Mouse (Mus musculus): ENCODE measurements around the gene Hoxc11. TPM values are rescaled to one million over a fixed set of nuclear protein-coding genes. Genes with fewer than 3 reads are reported as not detected.

Gene Hoxc11
- polyA plus RNA-seq, 1 experiment from 2014 or later = 1.7 TPM

- no peak for ATAC-seq (ENCODE audit: insufficient number of reproducible peaks, low FRiP score, low TSS enrichment, low read depth)
- Histone ChIP-seq H3K27ac (0 out of 2 replicates have a peak overlapping the region, but pooled peaks have one; percentile 51), H3K9me3 (no peaks in the 10 kb centered on the region), H3K27me3 (peaks cover 94% of the 10 kb centered on the region), H3K9ac (no peak overlapping the region), H3K4me1 (peaks cover 20% of the 10 kb centered on the region), H3K36me3 (no peaks in the 10 kb centered on the region), H3K4me2 (peak overlapping the region; percentile 48), H3K4me3 (peak overlapping the region; percentile 37)
- 7% methylated on average over 34 of the region's 34 CpGs for WGBS
These were observed 13.5 kb downstream of the Hoxc11 start for GRCm38 (mm10) chr15:102967511-102968397.

GRCm38 (mm10) chr15:102969296-102969695 lies 15.1 kb downstream of the Hoxc11 start:
- Histone ChIP-seq H3K4me1 (peaks cover 19% of the 10 kb centered on the region), H3K36me3 (no peaks in the 10 kb centered on the region), H3K9me3 (no peaks in the 10 kb centered on the region), H3K4me2 (no peak overlapping the region), H3K4me3 (no peak overlapping the region), H3K9ac (no peak overlapping the region), H3K27me3 (peaks cover 96% of the 10 kb centered on the region), H3K27ac (no peak overlapping the region)
- ATAC-seq (ENCODE audit: insufficient number of reproducible peaks, low FRiP score, low TSS enrichment, low read depth) = no peak
- WGBS = 26% methylated on average over 1 of the region's 1 CpGs

- peaks cover 93% of the 10 kb centered on the region for H3K27me3 ChIP-seq
- no peak overlapping the region for H3K27ac ChIP-seq
- H3K9me3 ChIP-seq = no peaks in the 10 kb centered on the region
- H3K4me2 ChIP-seq = no peak overlapping the region
- peaks cover 20% of the 10 kb centered on the region for H3K4me1 ChIP-seq
- no peak overlapping the region for H3K4me3 ChIP-seq
- H3K36me3 ChIP-seq = no peaks in the 10 kb centered on the region
- ATAC-seq (ENCODE audit: insufficient number of reproducible peaks, low FRiP score, low TSS enrichment, low read depth) = no peak
- H3K9ac ChIP-seq = no peak overlapping the region
- 4% methylated on average over 12 of the region's 12 CpGs for WGBS
These were observed 16.5 kb downstream of the Hoxc11 start for GRCm38 (mm10) chr15:102970740-102971139.

GRCm38 (mm10) chr15:102972254-102972653 lies 18.0 kb downstream of the Hoxc11 start:
- ATAC-seq (ENCODE audit: insufficient number of reproducible peaks, low FRiP score, low TSS enrichment, low read depth) = no peak
- WGBS = 6% methylated on average over 21 of the region's 21 CpGs
- peaks cover 19% of the 10 kb centered on the region for H3K4me1 ChIP-seq
- H3K4me2 ChIP-seq = peak overlapping the region; percentile 29; the same call in 1 of the 2 replicates
- H3K36me3 ChIP-seq = no peaks in the 10 kb centered on the region
- peak overlapping the region; percentile 17 for H3K4me3 ChIP-seq
- no peak overlapping the region; the same call in 1 of the 2 replicates for H3K27ac ChIP-seq
- H3K9me3 ChIP-seq = no peaks in the 10 kb centered on the region
- peaks cover 93% of the 10 kb centered on the region for H3K27me3 ChIP-seq
- H3K9ac ChIP-seq = no peak overlapping the region

- ATAC-seq (ENCODE audit: insufficient number of reproducible peaks, low FRiP score, low TSS enrichment, low read depth) = no peak
- Histone ChIP-seq H3K36me3 (no peaks in the 10 kb centered on the region), H3K9me3 (no peaks in the 10 kb centered on the region), H3K4me2 (peak overlapping the region; percentile 29; the same call in 1 of the 2 replicates), H3K4me3 (peak overlapping the region; percentile 17; the same call in 1 of the 2 replicates), H3K9ac (no peak overlapping the region), H3K27me3 (peaks cover 93% of the 10 kb centered on the region), H3K27ac (no peak overlapping the region), H3K4me1 (peaks cover 22% of the 10 kb centered on the region)
- WGBS = 11% methylated on average over 6 of the region's 6 CpGs
These were observed 18.5 kb downstream of the Hoxc11 start for GRCm38 (mm10) chr15:102972753-102973152.

- H3K4me1 ChIP-seq = peaks cover 22% of the 10 kb centered on the region
- H3K4me2 ChIP-seq = peak overlapping the region; percentile 39; the same call in 1 of the 2 replicates
These were observed 20.8 kb downstream of the Hoxc11 start for GRCm38 (mm10) chr15:102975034-102975433.

GRCm38 (mm10) chr15:102975688-102976111 lies 21.5 kb downstream of the Hoxc11 start:
- Histone ChIP-seq H3K9ac (no peak overlapping the region), H3K4me2 (peak overlapping the region; percentile 39)

More at GRCm38 (mm10) chr15:102975034-102975433, 20.8 kb downstream of the Hoxc11 start:
- Histone ChIP-seq H3K27me3 (peaks cover 97% of the 10 kb centered on the region), H3K27ac (no peak overlapping the region), H3K9ac (no peak overlapping the region), H3K36me3 (no peaks in the 10 kb centered on the region), H3K9me3 (no peaks in the 10 kb centered on the region), H3K4me3 (no peak overlapping the region)
- ATAC-seq (ENCODE audit: insufficient number of reproducible peaks, low FRiP score, low TSS enrichment, low read depth) = no peak
- WGBS = 13% methylated on average over 7 of the region's 7 CpGs

GRCm38 (mm10) chr15:102976171-102976570 lies 21.9 kb downstream of the Hoxc11 start, which contains the start of gene Hoxc9:
Gene Hoxc9, plus strand, starts transcription at chr15:102976439.
- Histone ChIP-seq H3K36me3 (no peaks in the 10 kb centered on the region), H3K4me3 (peak within 1 kb of the TSS; percentile 28), H3K4me1 (peaks cover 29% of the 10 kb centered on the region), H3K4me2 (peak within 1 kb of the TSS; percentile 39), H3K9ac (no peak within 1 kb of the TSS), H3K27ac (peak within 1 kb of the TSS; percentile 29; the same call in 1 of the 2 replicates), H3K9me3 (no peaks in the 10 kb centered on the region), H3K27me3 (peaks cover 97% of the 10 kb centered on the region)
- 5% methylated on average over 20 of the region's 20 CpGs for WGBS
- no peak for ATAC-seq (ENCODE audit: insufficient number of reproducible peaks, low FRiP score, low TSS enrichment, low read depth)

More at GRCm38 (mm10) chr15:102975688-102976111, 21.5 kb downstream of the Hoxc11 start:
- Histone ChIP-seq H3K9me3 (no peaks in the 10 kb centered on the region), H3K4me3 (peak overlapping the region; percentile 28), H3K4me1 (peaks cover 25% of the 10 kb centered on the region), H3K27me3 (peaks cover 97% of the 10 kb centered on the region), H3K36me3 (no peaks in the 10 kb centered on the region), H3K27ac (no peak overlapping the region)
- ATAC-seq (ENCODE audit: insufficient number of reproducible peaks, low FRiP score, low TSS enrichment, low read depth) = no peak
- 4% methylated on average over 21 of the region's 21 CpGs for WGBS

GRCm38 (mm10) chr15:102976631-102977422 lies 22.6 kb downstream of the Hoxc11 start:
- H3K4me3 ChIP-seq = peak overlapping the region; percentile 28
- H3K9ac ChIP-seq = no peak overlapping the region
- WGBS = 4% methylated on average over 37 of the region's 37 CpGs
- H3K36me3 ChIP-seq = no peaks in the 10 kb centered on the region
- no peaks in the 10 kb centered on the region for H3K9me3 ChIP-seq
- H3K27ac ChIP-seq = peak overlapping the region; percentile 29; the same call in 1 of the 2 replicates
- peaks cover 97% of the 10 kb centered on the region for H3K27me3 ChIP-seq
- peak overlapping the region; percentile 39 for H3K4me2 ChIP-seq
- no peak for ATAC-seq (ENCODE audit: insufficient number of reproducible peaks, low FRiP score, low TSS enrichment, low read depth)
- peaks cover 35% of the 10 kb centered on the region for H3K4me1 ChIP-seq

GRCm38 (mm10) chr15:102977423-102977974 lies 23.3 kb downstream of the Hoxc11 start:
- Histone ChIP-seq H3K27me3 (peaks cover 97% of the 10 kb centered on the region), H3K27ac (peak overlapping the region; percentile 29; the same call in 1 of the 2 replicates), H3K9me3 (no peaks in the 10 kb centered on the region), H3K36me3 (no peaks in the 10 kb centered on the region), H3K4me2 (peak overlapping the region; percentile 39), H3K4me3 (peak overlapping the region; percentile 28), H3K4me1 (peaks cover 42% of the 10 kb centered on the region), H3K9ac (peak overlapping the region; percentile 14; the same call in 1 of the 2 replicates)
- whole genome bisulfite sequencing = 8% methylated on average over 15 of the region's 16 CpGs
- ATAC-seq (ENCODE audit: insufficient number of reproducible peaks, low FRiP score, low TSS enrichment, low read depth) = no peak
